Mouse (Mus musculus): ENCODE results near the gene Serpina3k.
"Not testable (repeated sequence)": the region's sequence is repeated elsewhere in the genome, so short reads cannot be mapped to it uniquely, and the experiment has no call there.

Gene Serpina3k

GRCm38 (mm10) chr12:104391057-104391456 lies 52.8 kb downstream of the Serpina3k start:
- DNase-seq (ENCODE audit: low spot score), result not testable (repeated sequence)

All from embryo, embryonic 10 days (tissue).